Mouse (Mus musculus) heart, postnatal 25 days (tissue): Measurements from ENCODE around the gene Kcnma1. TPM values are rescaled to one million over a fixed set of nuclear protein-coding genes. Genes with fewer than 3 reads are reported as not detected.

Experiments
- DNase-seq: peaks from one replicate; pipeline ENCODE4 v3.0.0; 2022; ENCODE audit warnings: low spot score
- intact Hi-C: fragments of 180-260 bp; cut with DNase I; formaldehyde crosslinking; loops from one replicate; pipeline ENCODE4 v1.15.1; 2025
- total RNA-seq, 2 experiments: library from RNA; stranded (reverse); gene quantifications; 2 replicates each; pipeline ENCODE4 v1.2.3; 2021

Gene Kcnma1
- total RNA-seq, 2 experiments from 2014 or later = 0.45 to 0.81 TPM

- no peak for DNase-seq
- intact Hi-C loops = no loop called here
Observed at GRCm38 (mm10) chr14:23982205-23982604, 32.1 kb downstream of the Kcnma1 start.

- DNase-seq = no peak
- intact Hi-C loops = no loop called here
Observed at GRCm38 (mm10) chr14:23974685-23975084, 39.6 kb downstream of the Kcnma1 start.

GRCm38 (mm10) chr14:23966471-23966870, 47.8 kb downstream of the Kcnma1 start:
- intact Hi-C loops = no loop called here
- DNase-seq = no peak

GRCm38 (mm10) chr14:23959061-23959460, 55.2 kb downstream of the Kcnma1 start:
- intact Hi-C loops = no loop called here
- no peak for DNase-seq

- no peak for DNase-seq
- intact Hi-C loops = no loop called here
Observed at GRCm38 (mm10) chr14:23957270-23957669, 57.0 kb downstream of the Kcnma1 start.

GRCm38 (mm10) chr14:23943876-23944275, 70.4 kb downstream of the Kcnma1 start:
- DNase-seq = no peak
- intact Hi-C loops = no loop called here

- intact Hi-C loops = no loop called here
- DNase-seq = no peak
Observed at GRCm38 (mm10) chr14:23943152-23943551, 71.1 kb downstream of the Kcnma1 start.

- intact Hi-C loops = no loop called here
- no peak for DNase-seq
Observed at GRCm38 (mm10) chr14:23942103-23942502, 72.2 kb downstream of the Kcnma1 start.

- intact Hi-C loops = no loop called here
- DNase-seq = no peak
Observed at GRCm38 (mm10) chr14:23935016-23935415, 79.3 kb downstream of the Kcnma1 start.

GRCm38 (mm10) chr14:23931671-23932071, 82.6 kb downstream of the Kcnma1 start:
- intact Hi-C loops = no loop called here
- no peak for DNase-seq

- no peak for DNase-seq
- intact Hi-C loops = no loop called here
Observed at GRCm38 (mm10) chr14:23929168-23929567, 85.1 kb downstream of the Kcnma1 start.

GRCm38 (mm10) chr14:23923356-23923755, 90.9 kb downstream of the Kcnma1 start:
- intact Hi-C loops = no loop called here
- no peak for DNase-seq

GRCm38 (mm10) chr14:23922755-23923154, 91.5 kb downstream of the Kcnma1 start:
- intact Hi-C loops = no loop called here
- DNase-seq = no peak

GRCm38 (mm10) chr14:23911108-23911629, 103.1 kb downstream of the Kcnma1 start:
- intact Hi-C loops = no loop called here
- DNase-seq = no peak

- intact Hi-C loops = no loop called here
- no peak for DNase-seq
Observed at GRCm38 (mm10) chr14:23908564-23908963, 105.7 kb downstream of the Kcnma1 start.

GRCm38 (mm10) chr14:23902636-23903279, 111.5 kb downstream of the Kcnma1 start:
- no peak for DNase-seq
- intact Hi-C loops = no loop called here

GRCm38 (mm10) chr14:23899462-23899861, 114.8 kb downstream of the Kcnma1 start:
- intact Hi-C loops = no loop called here
- no peak for DNase-seq

GRCm38 (mm10) chr14:23897815-23898214, 116.5 kb downstream of the Kcnma1 start:
- intact Hi-C loops = no loop called here
- no peak for DNase-seq

- intact Hi-C loops = no loop called here
- DNase-seq = no peak
Observed at GRCm38 (mm10) chr14:23896036-23896435, 118.3 kb downstream of the Kcnma1 start.

GRCm38 (mm10) chr14:23886112-23886511, 128.2 kb downstream of the Kcnma1 start:
- DNase-seq = no peak
- intact Hi-C loops = no loop called here

- intact Hi-C loops = no loop called here
- peak; percentile 53 for DNase-seq
Observed at GRCm38 (mm10) chr14:23885539-23885938, 128.8 kb downstream of the Kcnma1 start.

- intact Hi-C loops = no loop called here
- DNase-seq = no peak
Observed at GRCm38 (mm10) chr14:23885071-23885470, 129.2 kb downstream of the Kcnma1 start.
